Mouse (Mus musculus) stomach, embryonic 15.5 days (tissue): ENCODE data around the gene Tmem63c. TPM values are rescaled to one million over a fixed set of nuclear protein-coding genes. Genes with fewer than 3 reads are reported as not detected.

Experiments
- ATAC-seq: fragments of 200-750 bp; cut with Nextera tagmentation; 2 replicates; pipeline ENCODE4 v1.8.0; 2017; ENCODE audit warnings: low read depth, moderate number of reproducible peaks, moderate TSS enrichment; ENCODE audit not compliant: insufficient read depth, low FRiP score
- H3K27ac ChIP-seq: fragments of 300-500 bp; sonication (generic); 2 replicates; pipeline ENCODE4 v1.5.1; 2015; ENCODE audit warnings: mild to moderate bottlenecking, inconsistent platforms
- H3K27me3 ChIP-seq: fragments of 300-500 bp; sonication (generic); replicated peaks from 2 replicates; pipeline ENCODE4 v1.6.1; 2015; ENCODE audit warnings: inconsistent platforms
- H3K36me3 ChIP-seq: fragments of 300-500 bp; sonication (generic); 2 replicates; pipeline ENCODE4 v1.6.1; 2015; ENCODE audit warnings: inconsistent platforms
- H3K4me1 ChIP-seq: fragments of 300-500 bp; sonication (generic); 2 replicates; pipeline ENCODE4 v1.6.1; 2015; ENCODE audit warnings: inconsistent platforms
- H3K4me2 ChIP-seq: fragments of 300-500 bp; sonication (generic); 2 replicates; pipeline ENCODE4 v1.6.1; 2015; ENCODE audit warnings: mild to moderate bottlenecking, inconsistent platforms
- H3K4me3 ChIP-seq: fragments of 300-500 bp; sonication (generic); replicated peaks from 2 replicates; pipeline ENCODE4 v1.5.1; 2015; ENCODE audit warnings: inconsistent platforms
- H3K9ac ChIP-seq: fragments of 300-500 bp; sonication (generic); 2 replicates; pipeline ENCODE4 v1.6.1; 2015; ENCODE audit warnings: inconsistent platforms
- H3K9me3 ChIP-seq: fragments of 300-500 bp; sonication (generic); 2 replicates; pipeline ENCODE4 v1.6.1; 2016; ENCODE audit warnings: inconsistent platforms
- WGBS: fragments of 180-500 bp; shearing (Covaris S2); methylation state at CpG from one replicate; pipeline ENCODE4 v1.1.7; 2015; 5-methylcytosine and 5-hydroxymethylcytosine counted together
- polyA plus RNA-seq: library from polyadenylated mRNA; unstranded; fragments of >200 nt; fragmentation: Nextera tagmentation; extraction: Ambion mirVana; gene quantifications from 2 replicates; pipeline ENCODE4 v1.2.1, GENCODE M21; 2015

Tmem63c gene
- polyA plus RNA-seq, 1 experiment from 2014 or later, result 0.76 TPM

- H3K9me3 ChIP-seq, result no peaks in the 10 kb centered on the region
- WGBS, result 84% methylated on average over 4 of the region's 4 CpGs
- H3K4me2 ChIP-seq, result no peak overlapping the region
- no peak overlapping the region for H3K9ac ChIP-seq
- H3K4me3 ChIP-seq, result no peak overlapping the region
- H3K27me3 ChIP-seq, result peaks cover 19% of the 10 kb centered on the region
- H3K36me3 ChIP-seq, result no peaks in the 10 kb centered on the region
- H3K4me1 ChIP-seq, result peaks cover 6% of the 10 kb centered on the region
- no peak overlapping the region for H3K27ac ChIP-seq
- no peak for ATAC-seq
Measured at GRCm38 (mm10) chr12:87103471-87103870, 82.3 kb downstream of the Tmem63c start.

- WGBS, result 60% methylated on average over 4 of the region's 4 CpGs
- Histone ChIP-seq H3K4me2 (no peak overlapping the region), H3K4me3 (no peak overlapping the region), H3K9ac (no peak overlapping the region), H3K9me3 (no peaks in the 10 kb centered on the region), H3K36me3 (no peaks in the 10 kb centered on the region), H3K4me1 (peaks cover 6% of the 10 kb centered on the region), H3K27ac (no peak overlapping the region), H3K27me3 (peaks cover 19% of the 10 kb centered on the region)
- no peak for ATAC-seq
Measured at GRCm38 (mm10) chr12:87104796-87105195, 83.7 kb downstream of the Tmem63c start.

- no peak overlapping the region for H3K9ac ChIP-seq
- ATAC-seq, result no peak; the same call in 1 of the 2 replicates
- H3K4me1 ChIP-seq, result no peaks in the 10 kb centered on the region
- H3K4me2 ChIP-seq, result no peak overlapping the region
- H3K36me3 ChIP-seq, result peaks cover 8% of the 10 kb centered on the region; the same call in 1 of the 2 replicates
- H3K4me3 ChIP-seq, result no peak overlapping the region
- 61% methylated on average over 3 of the region's 3 CpGs for WGBS
- H3K27me3 ChIP-seq, result peaks cover 4% of the 10 kb centered on the region
- no peaks in the 10 kb centered on the region for H3K9me3 ChIP-seq
- H3K27ac ChIP-seq, result no peak overlapping the region
Measured at GRCm38 (mm10) chr12:87107357-87107977, 86.3 kb downstream of the Tmem63c start.

- 80% methylated on average over 4 of the region's 4 CpGs for WGBS
- H3K9ac ChIP-seq, result no peak overlapping the region
- no peak overlapping the region for H3K4me2 ChIP-seq
- no peaks in the 10 kb centered on the region for H3K4me1 ChIP-seq
- H3K9me3 ChIP-seq, result no peaks in the 10 kb centered on the region
- H3K27me3 ChIP-seq, result no peaks in the 10 kb centered on the region
- no peak for ATAC-seq
- no peak overlapping the region for H3K4me3 ChIP-seq
- H3K36me3 ChIP-seq, result peaks cover 9% of the 10 kb centered on the region; the same call in 1 of the 2 replicates
- H3K27ac ChIP-seq, result no peak overlapping the region
Measured at GRCm38 (mm10) chr12:87121918-87122589, 100.9 kb downstream of the Tmem63c start.

- 81% methylated on average over 4 of the region's 4 CpGs for WGBS
- 0 out of 2 replicates have a peak, but pooled peaks cover 6% of the 10 kb centered on the region for H3K36me3 ChIP-seq
- ATAC-seq, result no peak
- H3K27me3 ChIP-seq, result no peaks in the 10 kb centered on the region
- no peaks in the 10 kb centered on the region for H3K9me3 ChIP-seq
- H3K4me2 ChIP-seq, result no peak overlapping the region
- no peak overlapping the region for H3K27ac ChIP-seq
- no peak overlapping the region for H3K9ac ChIP-seq
- H3K4me1 ChIP-seq, result no peaks in the 10 kb centered on the region
- H3K4me3 ChIP-seq, result no peak overlapping the region
Measured at GRCm38 (mm10) chr12:87127256-87127655, 106.1 kb downstream of the Tmem63c start.

GRCm38 (mm10) chr12:87130224-87130623 is 109.1 kb downstream of the Tmem63c start:
- Histone ChIP-seq H3K4me2 (no peak overlapping the region), H3K9me3 (no peaks in the 10 kb centered on the region), H3K4me3 (no peak overlapping the region), H3K9ac (no peak overlapping the region), H3K27me3 (no peaks in the 10 kb centered on the region), H3K36me3 (0 out of 2 replicates have a peak, but pooled peaks cover 2% of the 10 kb centered on the region), H3K27ac (no peak overlapping the region), H3K4me1 (no peaks in the 10 kb centered on the region)
- 87% methylated on average over 4 of the region's 4 CpGs for WGBS
- no peak for ATAC-seq

GRCm38 (mm10) chr12:87131181-87131580 is 110.0 kb downstream of the Tmem63c start:
- 54% methylated on average over 2 of the region's 2 CpGs for WGBS

GRCm38 (mm10) chr12:87131619-87132018 is 110.5 kb downstream of the Tmem63c start:
- Histone ChIP-seq H3K9ac (no peak overlapping the region), H3K27ac (no peak overlapping the region), H3K9me3 (no peaks in the 10 kb centered on the region), H3K36me3 (0 out of 2 replicates have a peak, but pooled peaks cover 2% of the 10 kb centered on the region), H3K27me3 (no peaks in the 10 kb centered on the region), H3K4me1 (no peaks in the 10 kb centered on the region), H3K4me2 (no peak overlapping the region), H3K4me3 (no peak overlapping the region)
- WGBS, result 64% methylated on average over 3 of the region's 3 CpGs
- no peak for ATAC-seq

More at GRCm38 (mm10) chr12:87131181-87131580, 110.0 kb downstream of the Tmem63c start:
- Histone ChIP-seq H3K4me1 (no peaks in the 10 kb centered on the region), H3K4me3 (no peak overlapping the region), H3K27ac (no peak overlapping the region), H3K36me3 (0 out of 2 replicates have a peak, but pooled peaks cover 2% of the 10 kb centered on the region), H3K4me2 (no peak overlapping the region), H3K9me3 (no peaks in the 10 kb centered on the region), H3K9ac (no peak overlapping the region), H3K27me3 (no peaks in the 10 kb centered on the region)
- ATAC-seq, result no peak

GRCm38 (mm10) chr12:87132210-87132609 is 111.1 kb downstream of the Tmem63c start:
- Histone ChIP-seq H3K27me3 (no peaks in the 10 kb centered on the region), H3K4me3 (no peak overlapping the region), H3K9ac (no peak overlapping the region), H3K36me3 (0 out of 2 replicates have a peak, but pooled peaks cover under 1% of the 10 kb centered on the region), H3K9me3 (no peaks in the 10 kb centered on the region), H3K4me1 (no peaks in the 10 kb centered on the region), H3K27ac (no peak overlapping the region), H3K4me2 (no peak overlapping the region)
- ATAC-seq, result no peak
- WGBS, result 85% methylated on average over 6 of the region's 6 CpGs

- Histone ChIP-seq H3K4me2 (no peak overlapping the region), H3K27ac (no peak overlapping the region), H3K36me3 (no peaks in the 10 kb centered on the region), H3K4me3 (no peak overlapping the region), H3K4me1 (no peaks in the 10 kb centered on the region), H3K9me3 (no peaks in the 10 kb centered on the region), H3K9ac (no peak overlapping the region), H3K27me3 (no peaks in the 10 kb centered on the region)
- no peak for ATAC-seq
- 89% methylated on average over 9 of the region's 9 CpGs for WGBS
Measured at GRCm38 (mm10) chr12:87132784-87133183, 111.6 kb downstream of the Tmem63c start.

- no peak overlapping the region for H3K4me2 ChIP-seq
- no peaks in the 10 kb centered on the region for H3K9me3 ChIP-seq
- H3K4me3 ChIP-seq, result no peak overlapping the region
- H3K4me1 ChIP-seq, result no peaks in the 10 kb centered on the region
- ATAC-seq, result no peak
- H3K9ac ChIP-seq, result no peak overlapping the region
- no peaks in the 10 kb centered on the region for H3K36me3 ChIP-seq
- no peaks in the 10 kb centered on the region for H3K27me3 ChIP-seq
- WGBS, result 85% methylated on average over 15 of the region's 15 CpGs
- no peak overlapping the region for H3K27ac ChIP-seq
Measured at GRCm38 (mm10) chr12:87137439-87138341, 116.5 kb downstream of the Tmem63c start.

GRCm38 (mm10) chr12:87138342-87138701 is 117.2 kb downstream of the Tmem63c start:
- Histone ChIP-seq H3K4me2 (no peak overlapping the region), H3K27me3 (no peaks in the 10 kb centered on the region), H3K4me1 (no peaks in the 10 kb centered on the region), H3K36me3 (no peaks in the 10 kb centered on the region), H3K4me3 (no peak overlapping the region), H3K9me3 (no peaks in the 10 kb centered on the region), H3K27ac (no peak overlapping the region), H3K9ac (no peak overlapping the region)
- WGBS, result 93% methylated on average over 2 of the region's 2 CpGs
- ATAC-seq, result no peak
